Mouse (Mus musculus) embryonic facial prominence, embryonic 12.5 days (tissue): ENCODE data around the gene Lefty1. TPM values are rescaled to one million over a fixed set of nuclear protein-coding genes. Genes with fewer than 3 reads are reported as not detected.
A peak's percentile ranks its signal among the peaks of the same experiment; 100 is the strongest.

Source experiments
- ATAC-seq: fragments of 200-750 bp; cut with Nextera tagmentation; 2 replicates; pipeline ENCODE4 v1.8.0; 2017; ENCODE audit not compliant: insufficient number of reproducible peaks, insufficient read depth, low FRiP score, low TSS enrichment
- H3K27ac ChIP-seq: fragments of 300-500 bp; sonication (generic); 2 replicates; pipeline ENCODE4 v1.5.1; 2016; ENCODE audit warnings: mild to moderate bottlenecking
- H3K27me3 ChIP-seq: fragments of 300-500 bp; sonication (generic); 2 replicates; pipeline ENCODE4 v1.6.1; 2016; ENCODE audit warnings: mild to moderate bottlenecking, moderate library complexity
- H3K36me3 ChIP-seq: fragments of 300-500 bp; sonication (generic); 2 replicates; pipeline ENCODE4 v1.6.1; 2016; ENCODE audit warnings: mild to moderate bottlenecking
- H3K4me1 ChIP-seq: fragments of 300-500 bp; sonication (generic); 2 replicates; pipeline ENCODE4 v1.6.1; 2016
- H3K4me2 ChIP-seq: fragments of 300-500 bp; sonication (generic); replicated peaks from 2 replicates; pipeline ENCODE4 v1.6.1; 2016; ENCODE audit warnings: mild to moderate bottlenecking, moderate library complexity
- H3K4me3 ChIP-seq: fragments of 300-500 bp; sonication (generic); 2 replicates; pipeline ENCODE4 v1.5.1; 2016; ENCODE audit warnings: mild to moderate bottlenecking
- H3K9ac ChIP-seq: fragments of 300-500 bp; sonication (generic); 2 replicates; pipeline ENCODE4 v1.6.1; 2016; ENCODE audit warnings: mild to moderate bottlenecking, moderate library complexity
- H3K9me3 ChIP-seq: fragments of 300-500 bp; sonication (generic); 2 replicates; pipeline ENCODE4 v1.6.1; 2016; ENCODE audit warnings: mild to moderate bottlenecking, moderate library complexity
- WGBS: fragments of 180-500 bp; shearing (Covaris S2); methylation state at CpG from one replicate; pipeline ENCODE4 v1.1.7; 2016; 5-methylcytosine and 5-hydroxymethylcytosine counted together
- polyA plus RNA-seq: library from polyadenylated mRNA; unstranded; fragments of >200 nt; fragmentation: Nextera tagmentation; extraction: Ambion mirVana; gene quantifications from 2 replicates; pipeline ENCODE4 v1.2.1, GENCODE M21; 2016

The Lefty1 gene
- polyA plus RNA-seq, 1 experiment from 2014 or later, result 2.4 TPM

- no peaks in the 10 kb centered on the region for H3K9me3 ChIP-seq
- no peaks in the 10 kb centered on the region for H3K27me3 ChIP-seq
- H3K4me1 ChIP-seq, result peaks cover 18% of the 10 kb centered on the region
- peak overlapping the region; percentile 86 for H3K27ac ChIP-seq
- H3K36me3 ChIP-seq, result peaks cover 33% of the 10 kb centered on the region
- H3K4me3 ChIP-seq, result peak overlapping the region; percentile 89
- ATAC-seq, result no peak
- H3K9ac ChIP-seq, result peak overlapping the region; percentile 96
- peak overlapping the region; percentile 79 for H3K4me2 ChIP-seq
- 7% methylated on average over 5 of the region's 5 CpGs for WGBS
Observed at GRCm38 (mm10) chr1:180904815-180905080, 30.1 kb upstream of the Lefty1 start.

GRCm38 (mm10) chr1:180905307-180905706 is 29.5 kb upstream of the Lefty1 start:
- peak overlapping the region; percentile 79 for H3K4me2 ChIP-seq
- H3K4me1 ChIP-seq, result peaks cover 18% of the 10 kb centered on the region
- peaks cover 33% of the 10 kb centered on the region for H3K36me3 ChIP-seq
- H3K9me3 ChIP-seq, result no peaks in the 10 kb centered on the region
- H3K9ac ChIP-seq, result peak overlapping the region; percentile 96
- ATAC-seq, result no peak
- 67% methylated on average over 6 of the region's 6 CpGs for WGBS
- no peaks in the 10 kb centered on the region for H3K27me3 ChIP-seq
- no peak overlapping the region for H3K27ac ChIP-seq
- peak overlapping the region; percentile 89 for H3K4me3 ChIP-seq

- Histone ChIP-seq H3K4me1 (peaks cover 18% of the 10 kb centered on the region), H3K27me3 (no peaks in the 10 kb centered on the region), H3K9me3 (no peaks in the 10 kb centered on the region), H3K4me2 (peak overlapping the region; percentile 79), H3K4me3 (no peak overlapping the region; the same call in 1 of the 2 replicates), H3K27ac (no peak overlapping the region), H3K36me3 (peaks cover 33% of the 10 kb centered on the region), H3K9ac (peak overlapping the region; percentile 96; the same call in 1 of the 2 replicates)
- ATAC-seq, result no peak
- 92% methylated on average over 17 of the region's 17 CpGs for WGBS
Observed at GRCm38 (mm10) chr1:180905876-180906275, 28.9 kb upstream of the Lefty1 start.

GRCm38 (mm10) chr1:180906461-180907147 is 28.2 kb upstream of the Lefty1 start:
- H3K4me3 ChIP-seq, result no peak overlapping the region

GRCm38 (mm10) chr1:180911138-180911537 is 23.7 kb upstream of the Lefty1 start:
- peak overlapping the region; percentile 19; the same call in 1 of the 2 replicates for H3K4me2 ChIP-seq
- no peaks in the 10 kb centered on the region for H3K9me3 ChIP-seq
- H3K4me3 ChIP-seq, result no peak overlapping the region
- ATAC-seq, result no peak
- no peak overlapping the region for H3K27ac ChIP-seq
- peaks cover 30% of the 10 kb centered on the region for H3K36me3 ChIP-seq
- peaks cover 25% of the 10 kb centered on the region for H3K4me1 ChIP-seq
- no peak overlapping the region for H3K9ac ChIP-seq
- WGBS, result 41% methylated on average over 8 of the region's 8 CpGs
- no peaks in the 10 kb centered on the region for H3K27me3 ChIP-seq

More at GRCm38 (mm10) chr1:180906461-180907147, 28.2 kb upstream of the Lefty1 start:
- no peak for ATAC-seq
- Histone ChIP-seq H3K9ac (no peak overlapping the region), H3K27ac (no peak overlapping the region), H3K4me1 (peaks cover 22% of the 10 kb centered on the region), H3K36me3 (peaks cover 33% of the 10 kb centered on the region), H3K27me3 (no peaks in the 10 kb centered on the region), H3K4me2 (no peak overlapping the region; the same call in 1 of the 2 replicates), H3K9me3 (no peaks in the 10 kb centered on the region)
- WGBS, result 92% methylated on average over 24 of the region's 24 CpGs

GRCm38 (mm10) chr1:180911653-180912287 is 23.1 kb upstream of the Lefty1 start:
- Histone ChIP-seq H3K9me3 (no peaks in the 10 kb centered on the region), H3K4me1 (peaks cover 23% of the 10 kb centered on the region), H3K4me3 (no peak overlapping the region), H3K27ac (no peak overlapping the region), H3K27me3 (no peaks in the 10 kb centered on the region), H3K36me3 (peaks cover 24% of the 10 kb centered on the region), H3K4me2 (peak overlapping the region; percentile 19; the same call in 1 of the 2 replicates), H3K9ac (no peak overlapping the region)
- 46% methylated on average over 20 of the region's 20 CpGs for WGBS
- no peak for ATAC-seq

- WGBS, result 83% methylated on average over 5 of the region's 5 CpGs
- 0 out of 2 replicates have a peak overlapping the region, but pooled peaks have one; percentile 60 for H3K27ac ChIP-seq
Observed at GRCm38 (mm10) chr1:180912792-180913191, 22.0 kb upstream of the Lefty1 start.

GRCm38 (mm10) chr1:180913797-180914196 is 21.0 kb upstream of the Lefty1 start:
- no peak overlapping the region for H3K9ac ChIP-seq
- H3K9me3 ChIP-seq, result no peaks in the 10 kb centered on the region
- no peak overlapping the region for H3K4me2 ChIP-seq
- peak; percentile 48; the same call in 1 of the 2 replicates for ATAC-seq
- H3K4me1 ChIP-seq, result peaks cover 23% of the 10 kb centered on the region
- H3K36me3 ChIP-seq, result peaks cover 4% of the 10 kb centered on the region
- H3K4me3 ChIP-seq, result no peak overlapping the region
- no peaks in the 10 kb centered on the region for H3K27me3 ChIP-seq
- 26% methylated on average over 4 of the region's 4 CpGs for WGBS
- H3K27ac ChIP-seq, result peak overlapping the region; percentile 60

More at GRCm38 (mm10) chr1:180912792-180913191, 22.0 kb upstream of the Lefty1 start:
- Histone ChIP-seq H3K36me3 (peaks cover 14% of the 10 kb centered on the region), H3K27me3 (no peaks in the 10 kb centered on the region), H3K9me3 (no peaks in the 10 kb centered on the region), H3K9ac (no peak overlapping the region), H3K4me3 (no peak overlapping the region), H3K4me2 (no peak overlapping the region), H3K4me1 (peaks cover 23% of the 10 kb centered on the region)
- ATAC-seq, result no peak

GRCm38 (mm10) chr1:180916425-180916824 is 18.4 kb upstream of the Lefty1 start:
- 85% methylated on average over 11 of the region's 11 CpGs for WGBS
- Histone ChIP-seq H3K4me2 (no peak overlapping the region), H3K4me1 (peaks cover 21% of the 10 kb centered on the region), H3K36me3 (no peaks in the 10 kb centered on the region), H3K9ac (no peak overlapping the region), H3K4me3 (no peak overlapping the region), H3K27me3 (no peaks in the 10 kb centered on the region), H3K27ac (no peak overlapping the region), H3K9me3 (no peaks in the 10 kb centered on the region)
- no peak for ATAC-seq

- peaks cover 18% of the 10 kb centered on the region for H3K4me1 ChIP-seq
- no peaks in the 10 kb centered on the region for H3K36me3 ChIP-seq
- 52% methylated on average over 1 of the region's 1 CpGs for WGBS
- no peaks in the 10 kb centered on the region for H3K9me3 ChIP-seq
- ATAC-seq, result no peak
- H3K4me2 ChIP-seq, result no peak overlapping the region
- H3K9ac ChIP-seq, result no peak overlapping the region
- no peak overlapping the region for H3K4me3 ChIP-seq
- H3K27ac ChIP-seq, result no peak overlapping the region
- no peaks in the 10 kb centered on the region for H3K27me3 ChIP-seq
Observed at GRCm38 (mm10) chr1:180917053-180917452, 17.8 kb upstream of the Lefty1 start.

GRCm38 (mm10) chr1:180919686-180920085 is 15.1 kb upstream of the Lefty1 start:
- Histone ChIP-seq H3K27me3 (no peaks in the 10 kb centered on the region; the same call in 1 of the 2 replicates), H3K9ac (no peak overlapping the region)
- 35% methylated on average over 8 of the region's 8 CpGs for WGBS

More at GRCm38 (mm10) chr1:180919686-180920085, 15.1 kb upstream of the Lefty1 start:
- ATAC-seq, result no peak
- Histone ChIP-seq H3K27ac (no peak overlapping the region), H3K36me3 (no peaks in the 10 kb centered on the region), H3K4me3 (no peak overlapping the region), H3K4me1 (no peaks in the 10 kb centered on the region), H3K4me2 (no peak overlapping the region), H3K9me3 (no peaks in the 10 kb centered on the region)
